ENCODE assay signal across 1 mouse cellular context in the genomic region with DNA sequence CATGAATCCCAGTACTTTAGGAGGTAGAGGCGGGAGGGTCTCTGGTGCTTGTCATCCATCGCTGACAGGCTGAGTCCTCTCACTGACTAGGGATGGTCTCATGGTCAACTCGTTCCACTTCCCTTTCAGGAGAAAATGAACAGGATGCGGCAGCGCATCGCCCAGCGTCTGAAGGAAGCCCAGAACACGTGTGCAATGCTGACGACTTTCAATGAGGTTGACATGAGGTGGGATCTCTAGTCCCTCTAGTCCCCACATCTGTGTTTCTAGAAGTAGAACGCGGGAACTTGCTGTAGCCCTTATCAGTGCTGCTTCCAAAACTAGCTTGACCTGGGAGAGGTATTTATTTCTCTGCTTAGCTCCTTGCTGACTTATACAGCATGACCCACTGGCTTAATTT.
TF ChIP-seq lines count a peak whose summit lies in the region.

No protein-coding gene starts in this region.

TF ChIP-seq in CH12.LX, 34 proteins besides CTCF, POLR2A, EP300 and RAD21 (continued from another document):
- TF ChIP-seq ZMIZ1 (IDR thresholded peaks at IDR 0.05; ENCODE audit: low read depth, low read length) (no peak), HCFC1 (IDR thresholded peaks at IDR 0.05; ENCODE audit: low read depth, low read length) (no peak), NELFE (IDR thresholded peaks at IDR 0.05; ENCODE audit: low read depth, low read length) (no peak), ZKSCAN1 (IDR thresholded peaks at IDR 0.05; ENCODE audit: borderline replicate concordance, low read depth, low read length) (no peak), RCOR1 (conservative IDR thresholded peaks at IDR 0.05; ENCODE audit: low read depth, low read length) (no peak), JUND (conservative IDR thresholded peaks at IDR 0.05; ENCODE audit: low read depth, low read length) (no peak), BHLHE40 (IDR thresholded peaks at IDR 0.05; ENCODE audit: low read depth, low read length) (peak; percentile 32; the same call in 1 of the 2 replicates), ELF1 (IDR thresholded peaks at IDR 0.05; ENCODE audit: low read depth, low read length) (no peak), MAX (IDR thresholded peaks at IDR 0.05; ENCODE audit: low read length) (peak; percentile 88)
